Mouse (Mus musculus) adrenal gland, postnatal 10 days (tissue): ENCODE results near the gene 5430419D17Rik. TPM values are rescaled to one million over a fixed set of nuclear protein-coding genes. Genes with fewer than 3 reads are reported as not detected.
A peak's percentile ranks its signal among the peaks of the same experiment; 100 is the strongest.

ENCODE experiments used
- DNase-seq: peaks from one replicate; pipeline ENCODE4 v3.0.0; 2021; ENCODE audit warnings: mixed read lengths
- total RNA-seq, 2 experiments: library from RNA; stranded (reverse); gene quantifications; 2 replicates each; pipeline ENCODE4 v1.2.3; 2021

5430419D17Rik gene
- total RNA-seq, 2 experiments from 2014 or later: not detected

DNA sequence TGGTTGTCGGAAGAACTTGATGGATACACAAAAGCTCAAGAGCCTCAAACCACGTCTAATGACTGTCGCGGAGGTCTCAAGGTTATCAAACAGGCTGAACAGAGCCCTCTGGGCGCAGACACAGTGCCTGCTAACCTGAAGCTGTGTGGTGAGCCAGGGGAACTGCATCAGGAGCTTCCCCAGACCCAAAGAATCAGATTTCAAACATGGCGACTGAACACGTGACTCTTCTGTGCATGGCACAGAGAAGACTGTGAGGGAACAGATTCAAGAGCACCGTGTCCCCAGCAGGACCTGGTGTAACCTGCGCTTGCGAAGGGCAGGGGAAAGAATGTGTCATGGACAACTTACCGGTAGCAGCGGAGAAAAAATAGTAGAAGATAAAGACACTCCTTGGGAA, 143.4 kb downstream of the 5430419D17Rik start:
- DNase-seq: no peak

- no peak for DNase-seq
Measured at GRCm38 (mm10) chr7:131318340-131318739, 144.1 kb downstream of the 5430419D17Rik start.

- peak; percentile 37 for DNase-seq
Measured at GRCm38 (mm10) chr7:131322192-131322591, 148.0 kb downstream of the 5430419D17Rik start, which contains the start of gene Cuzd1. Gene Cuzd1 (minus strand): TSS chr7:131322292.

DNA sequence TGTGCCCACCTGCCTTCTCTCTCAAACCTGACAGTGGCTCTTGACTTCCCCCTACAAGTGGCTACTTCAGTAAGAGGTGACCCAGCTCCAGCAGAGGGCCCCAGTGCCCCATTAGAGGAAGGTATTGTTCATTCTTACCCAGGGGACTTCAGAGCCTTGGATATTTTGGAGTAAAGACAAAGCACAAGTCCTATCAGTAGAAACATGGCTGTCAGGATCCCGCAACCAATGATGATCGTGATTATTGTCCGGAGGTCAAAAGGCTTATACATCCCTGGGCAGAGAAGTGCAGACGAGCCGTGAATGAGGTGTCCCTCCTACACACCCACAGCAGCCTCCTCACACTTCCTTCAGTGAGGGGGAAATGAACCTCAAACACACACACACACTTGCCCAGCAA, 152.9 kb downstream of the 5430419D17Rik start:
- no peak for DNase-seq

DNA sequence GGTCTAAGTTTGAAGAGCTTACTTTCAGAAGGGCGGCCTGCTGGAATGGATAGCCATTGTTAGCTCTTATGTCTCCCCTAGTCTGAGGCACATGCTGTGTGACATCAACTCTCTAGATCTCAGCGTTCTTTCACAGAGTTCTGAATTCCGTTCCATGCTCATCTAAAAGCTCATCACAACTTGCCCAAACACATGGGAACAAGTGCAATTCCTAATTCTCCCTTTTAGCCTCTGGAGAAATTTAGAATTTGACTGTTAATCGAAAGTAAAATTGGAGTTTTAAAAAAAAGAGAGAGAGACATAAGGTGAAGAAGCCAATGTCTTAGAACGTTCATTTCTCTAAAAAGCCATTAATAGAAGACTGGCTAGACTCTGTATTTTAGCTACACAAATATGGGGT, 155.2 kb downstream of the 5430419D17Rik start, which contains the start of gene Fam24b:
Fam24b (minus strand) TSS at position 101 of the 400 bp plus-strand sequence.
- no peak for DNase-seq

GRCm38 (mm10) chr7:131331688-131332087, 157.5 kb downstream of the 5430419D17Rik start:
- DNase-seq: no peak

DNA sequence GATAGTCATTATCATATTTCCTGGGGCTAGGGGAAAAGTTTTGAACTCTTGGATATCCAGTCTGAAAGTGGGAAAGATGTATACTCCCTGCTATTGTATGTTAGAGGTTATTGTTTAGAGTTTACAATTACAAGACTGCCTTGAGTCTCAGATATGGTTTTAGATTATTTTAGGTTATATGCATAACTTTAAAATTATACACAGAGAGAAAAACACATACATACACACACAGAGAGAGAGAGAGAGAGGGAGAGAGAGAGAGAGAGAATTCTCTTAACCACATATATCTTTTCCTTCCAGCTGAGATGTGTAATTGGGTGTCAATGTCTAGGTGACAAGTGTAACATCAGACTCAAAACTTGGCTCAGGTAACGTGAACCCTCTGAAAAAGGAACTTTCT, 159.4 kb downstream of the 5430419D17Rik start, which contains the start of gene Fam24a:
Fam24a (plus strand) TSS at position 301 of the 400 bp plus-strand sequence.
- DNase-seq: no peak

- no peak for DNase-seq
Measured at GRCm38 (mm10) chr7:131337502-131338068, 163.4 kb downstream of the 5430419D17Rik start.

DNA sequence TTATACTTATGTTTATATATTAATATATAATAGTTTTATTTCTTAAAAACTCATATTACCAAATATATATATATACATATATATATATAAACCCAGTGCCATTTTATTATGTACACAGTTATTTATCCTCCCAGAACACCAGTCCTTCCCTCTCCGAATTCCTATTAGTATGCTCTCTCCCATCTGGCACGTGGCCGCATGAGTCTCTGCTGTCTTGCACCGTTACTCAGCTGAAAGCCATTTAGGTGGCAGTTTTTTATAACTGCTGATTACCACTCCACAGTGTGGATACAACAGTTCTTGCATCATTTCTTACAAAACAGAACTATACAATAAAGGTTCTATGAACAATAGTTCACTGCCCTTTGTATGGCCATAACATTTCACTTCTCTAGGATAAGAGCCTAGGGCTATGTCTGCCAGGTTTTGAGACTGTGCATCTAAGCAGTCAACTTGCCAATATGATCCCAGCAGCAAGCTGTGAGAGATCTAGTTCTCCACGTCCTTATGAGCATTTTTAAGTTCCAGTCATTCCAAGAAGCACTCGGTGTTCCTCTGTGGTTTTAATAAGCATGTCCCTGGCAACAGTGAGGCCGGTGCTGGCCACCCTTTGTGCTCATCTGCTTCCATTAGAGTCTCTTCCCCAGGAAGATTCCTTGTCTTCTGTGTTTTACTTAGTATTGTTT, 171.8 kb downstream of the 5430419D17Rik start:
- DNase-seq: no peak

Other genes with a start within 250 kb of the 5430419D17Rik start
- gene Htra1, start 238.3 kb upstream of the 5430419D17Rik start, total RNA-seq: 10 to 100 TPM; 76.1 to 89.5 TPM
- under 1 TPM; 0.06 to 0.15 TPM for gene Dmbt1, start 142.3 kb upstream of the 5430419D17Rik start, total RNA-seq
- not detected for gene 4933402N03Rik, start 28.1 kb upstream of the 5430419D17Rik start, total RNA-seq
- gene Cuzd1, start 147.9 kb downstream of the 5430419D17Rik start, total RNA-seq: not detected
- not detected for gene Fam24b, start 155.1 kb downstream of the 5430419D17Rik start, total RNA-seq
- gene Fam24a, start 159.5 kb downstream of the 5430419D17Rik start, total RNA-seq: not detected
- 10 to 100 TPM; 15.0 to 15.8 TPM for gene 2310057M21Rik, start 188.4 kb downstream of the 5430419D17Rik start, total RNA-seq
- gene Pstk, start 196.7 kb downstream of the 5430419D17Rik start, total RNA-seq: 10 to 100 TPM; 30.7 to 47.4 TPM
- gene Ikzf5, start 236.1 kb downstream of the 5430419D17Rik start, total RNA-seq: 10 to 100 TPM; 31.0 to 32.0 TPM
- gene Acadsb, start 236.2 kb downstream of the 5430419D17Rik start, total RNA-seq: 100 to 1,000 TPM; 190 to 214 TPM